In genomic region chr4:94601395-94601794, GRCm38 (mm10) we compare ENCODE assay signal across 8 mouse cellular contexts. TPM values are rescaled to one million over a fixed set of nuclear protein-coding genes. Genes with fewer than 3 reads are reported as not detected.
DNase-seq lines count a peak whose midpoint lies in the region; ATAC-seq lines count a peak whose summit lies in the region.

No protein-coding gene starts in this region.

- H3K4me1 ChIP-seq in lung, embryonic 15.5 days = peaks cover 21% of the 10 kb centered on the region
- H3K4me1 ChIP-seq in hindbrain, embryonic 12.5 days = peaks cover 21% of the 10 kb centered on the region
- peaks cover 20% of the 10 kb centered on the region for H3K4me1 ChIP-seq in midbrain, embryonic 16.5 days (ENCODE audit: control insufficient read depth, insufficient read depth, low read length)

- H3K9me3 ChIP-seq in lung, embryonic 15.5 days = no peaks in the 10 kb centered on the region
- no peaks in the 10 kb centered on the region for H3K9me3 ChIP-seq in hindbrain, embryonic 12.5 days (replicated peaks)
- H3K9me3 ChIP-seq in midbrain, embryonic 16.5 days (replicated peaks; ENCODE audit: control insufficient read depth, low read length, poor library complexity, severe bottlenecking) = no peaks in the 10 kb centered on the region

- H3K4me3 ChIP-seq in lung, embryonic 15.5 days = peak overlapping the region; percentile 98
- H3K4me3 ChIP-seq in hindbrain, embryonic 12.5 days = no peak overlapping the region
- peak overlapping the region; percentile 3; the same call in 1 of the 2 replicates for H3K4me3 ChIP-seq in midbrain, embryonic 16.5 days (ENCODE audit: low read depth, low read length)

- no peaks in the 10 kb centered on the region for H3K36me3 ChIP-seq in lung, embryonic 15.5 days
- H3K36me3 ChIP-seq in hindbrain, embryonic 12.5 days = no peaks in the 10 kb centered on the region
- no peaks in the 10 kb centered on the region for H3K36me3 ChIP-seq in midbrain, embryonic 16.5 days (ENCODE audit: control insufficient read depth, insufficient read depth, low read length)

- H3K27me3 ChIP-seq in lung, embryonic 15.5 days = no peaks in the 10 kb centered on the region
- H3K27me3 ChIP-seq in hindbrain, embryonic 12.5 days = no peaks in the 10 kb centered on the region
- H3K27me3 ChIP-seq in midbrain, embryonic 16.5 days (ENCODE audit: control insufficient read depth, insufficient read depth, low read depth, low read length) = no peaks in the 10 kb centered on the region

- peak overlapping the region; percentile 69 for H3K4me2 ChIP-seq in lung, embryonic 15.5 days
- H3K4me2 ChIP-seq in hindbrain, embryonic 12.5 days (replicated peaks) = peak overlapping the region; percentile 83
- peak overlapping the region; percentile 74; the same call in 1 of the 2 replicates for H3K4me2 ChIP-seq in midbrain, embryonic 16.5 days (ENCODE audit: low read length)

- no peak for ATAC-seq in lung, embryonic 15.5 days (ENCODE audit: borderline replicate concordance, extremely low read depth, low FRiP score, low TSS enrichment)
- ATAC-seq in hindbrain, embryonic 12.5 days (ENCODE audit: low FRiP score) = no peak
- no peak for ATAC-seq in midbrain, embryonic 16.5 days

- H3K27ac ChIP-seq in lung, embryonic 15.5 days = no peak overlapping the region
- no peak overlapping the region for H3K27ac ChIP-seq in hindbrain, embryonic 12.5 days
- H3K27ac ChIP-seq in midbrain, embryonic 16.5 days (ENCODE audit: low read length) = no peak overlapping the region

- WGBS in lung, embryonic 15.5 days = 79% methylated on average over 4 of the region's 4 CpGs
- WGBS in hindbrain, embryonic 12.5 days = 90% methylated on average over 4 of the region's 4 CpGs
- 87% methylated on average over 4 of the region's 4 CpGs for WGBS in midbrain, embryonic 16.5 days

- H3K9ac ChIP-seq in lung, embryonic 15.5 days = no peak overlapping the region
- no peak overlapping the region for H3K9ac ChIP-seq in hindbrain, embryonic 12.5 days
- H3K9ac ChIP-seq in midbrain, embryonic 16.5 days (ENCODE audit: low read depth, low read length) = no peak overlapping the region

- DNase-seq in lung, adult 18-20 months = no peak
- DNase-seq in adipocyte (ENCODE audit: low spot score) = peak; percentile 39
- no peak for DNase-seq in right cerebral cortex, postnatal 25 days
- no peak for DNase-seq in frontal cortex, postnatal 14 days (ENCODE audit: low spot score in 2 of 2)
- DNase-seq in gastrocnemius, postnatal 25 days = no peak

RNA-seq across cellular contexts. Expression of gene Plaa, which starts 1.6 kb away (rescaled TPM):
- 62.6 and 65.0 TPM in 2 replicates for polyA plus RNA-seq in lung, embryonic 15.5 days (2015; fragmentation: Nextera tagmentation; extraction: Ambion mirVana)
- polyA plus RNA-seq in hindbrain, embryonic 12.5 days (2016; fragmentation: Nextera tagmentation; extraction: Ambion mirVana) = 90.2 and 95.2 TPM in 2 replicates
- 68.5 and 77.3 TPM in 2 replicates for polyA plus RNA-seq in midbrain, embryonic 16.5 days (2015; fragmentation: Nextera tagmentation; extraction: Ambion mirVana)
- 10 to 100 TPM; 32.0 to 35.6 TPM for total RNA-seq in gastrocnemius, postnatal 25 days (2021)

RNA-seq across cellular contexts. Expression of gene Ift74, which starts 12.9 kb away (rescaled TPM):
- polyA plus RNA-seq in lung, embryonic 15.5 days (2015; fragmentation: Nextera tagmentation; extraction: Ambion mirVana) = 27.5 and 28.9 TPM in 2 replicates
- polyA plus RNA-seq in hindbrain, embryonic 12.5 days (2016; fragmentation: Nextera tagmentation; extraction: Ambion mirVana) = 48.0 and 52.9 TPM in 2 replicates
- polyA plus RNA-seq in midbrain, embryonic 16.5 days (2015; fragmentation: Nextera tagmentation; extraction: Ambion mirVana) = 23.2 and 26.5 TPM in 2 replicates
- 1 to 10 TPM; 4.5 to 5.8 TPM for total RNA-seq in gastrocnemius, postnatal 25 days (2021)

RNA-seq across cellular contexts. Expression of gene Caap1, which starts 44.8 kb away (rescaled TPM):
- 19.3 and 21.1 TPM in 2 replicates for polyA plus RNA-seq in lung, embryonic 15.5 days (2015; fragmentation: Nextera tagmentation; extraction: Ambion mirVana)
- 35.0 and 37.3 TPM in 2 replicates for polyA plus RNA-seq in hindbrain, embryonic 12.5 days (2016; fragmentation: Nextera tagmentation; extraction: Ambion mirVana)
- 15.6 and 18.1 TPM in 2 replicates for polyA plus RNA-seq in midbrain, embryonic 16.5 days (2015; fragmentation: Nextera tagmentation; extraction: Ambion mirVana)
- 1 to 10 TPM; 2.7 to 3.0 TPM for total RNA-seq in gastrocnemius, postnatal 25 days (2021)

RNA-seq across cellular contexts. Expression of gene Gm10306, which starts 45.0 kb away (rescaled TPM):
- polyA plus RNA-seq in lung, embryonic 15.5 days (2015; fragmentation: Nextera tagmentation; extraction: Ambion mirVana) = not detected in 2 replicates
- not detected in 2 replicates for polyA plus RNA-seq in hindbrain, embryonic 12.5 days (2016; fragmentation: Nextera tagmentation; extraction: Ambion mirVana)
- 0.45 TPM in 1 of 2 replicates, not detected in the other for polyA plus RNA-seq in midbrain, embryonic 16.5 days (2015; fragmentation: Nextera tagmentation; extraction: Ambion mirVana)
- total RNA-seq in gastrocnemius, postnatal 25 days (2021) = not detected

RNA-seq across cellular contexts. Expression of gene Lrrc19, which starts 48.5 kb away (rescaled TPM):
- polyA plus RNA-seq in lung, embryonic 15.5 days (2015; fragmentation: Nextera tagmentation; extraction: Ambion mirVana) = 0.45 and 0.67 TPM in 2 replicates
- polyA plus RNA-seq in hindbrain, embryonic 12.5 days (2016; fragmentation: Nextera tagmentation; extraction: Ambion mirVana) = 1.0 and 1.1 TPM in 2 replicates
- 0.31 and 0.34 TPM in 2 replicates for polyA plus RNA-seq in midbrain, embryonic 16.5 days (2015; fragmentation: Nextera tagmentation; extraction: Ambion mirVana)
- not detected for total RNA-seq in gastrocnemius, postnatal 25 days (2021)
